ENCODE assay signal across 11 mouse cellular contexts in genomic region chr1:133329638-133329964, GRCm38 (mm10). TPM values are rescaled to one million over a fixed set of nuclear protein-coding genes. Genes with fewer than 3 reads are reported as not detected.
A peak's percentile ranks its signal among the peaks of the same experiment; 100 is the strongest.
DNase-seq lines count a peak whose midpoint lies in the region; ATAC-seq lines count a peak whose summit lies in the region.
"Had no signal": no experiment of that assay in that cellular context is flagged by ENCODE, and none has a peak within 500 bp of the region (broad histone marks: within the 10 kb centered on the region; RNA-seq: fewer than 3 reads in every experiment).

No protein-coding gene starts in this region.

- H3K4me2 ChIP-seq in kidney, embryonic 16.5 days (replicated peaks; ENCODE audit: low read depth, low read length) = peak overlapping the region; percentile 53
- H3K4me2 ChIP-seq in forebrain, embryonic 13.5 days = peak overlapping the region; percentile 59
- peak overlapping the region; percentile 67 for H3K4me2 ChIP-seq in limb, embryonic 13.5 days (replicated peaks)
- peak overlapping the region; percentile 60 for H3K4me2 ChIP-seq in neural tube, embryonic 15.5 days

- WGBS in kidney, embryonic 16.5 days = 27% methylated on average over 7 of the region's 7 CpGs
- WGBS in forebrain, embryonic 13.5 days = 20% methylated on average over 7 of the region's 7 CpGs
- WGBS in limb, embryonic 13.5 days = 28% methylated on average over 7 of the region's 7 CpGs
- 24% methylated on average over 7 of the region's 7 CpGs for WGBS in neural tube, embryonic 15.5 days

- H3K9me3 ChIP-seq in kidney, embryonic 16.5 days (ENCODE audit: low read length) = no peaks in the 10 kb centered on the region
- no peaks in the 10 kb centered on the region for H3K9me3 ChIP-seq in forebrain, embryonic 13.5 days (replicated peaks)
- H3K9me3 ChIP-seq in limb, embryonic 13.5 days = no peaks in the 10 kb centered on the region
- H3K9me3 ChIP-seq in neural tube, embryonic 15.5 days (replicated peaks) = no peaks in the 10 kb centered on the region
- H3K9me3 ChIP-seq: G1E had no signal

- no peak; the same call in 1 of the 2 replicates for ATAC-seq in kidney, embryonic 16.5 days (ENCODE audit: low FRiP score, low TSS enrichment)
- ATAC-seq in forebrain, embryonic 13.5 days = no peak
- ATAC-seq in limb, embryonic 13.5 days (ENCODE audit: low FRiP score, low read depth) = no peak
- no peak for ATAC-seq in neural tube, embryonic 15.5 days (ENCODE audit: low FRiP score)

- H3K36me3 ChIP-seq in kidney, embryonic 16.5 days (ENCODE audit: insufficient read depth, low read length) = no peaks in the 10 kb centered on the region
- H3K36me3 ChIP-seq in forebrain, embryonic 13.5 days (ENCODE audit: poor library complexity, severe bottlenecking) = no peaks in the 10 kb centered on the region
- H3K36me3 ChIP-seq in limb, embryonic 13.5 days = no peaks in the 10 kb centered on the region
- H3K36me3 ChIP-seq in neural tube, embryonic 15.5 days = no peaks in the 10 kb centered on the region
- H3K36me3 ChIP-seq: G1E had no signal

- peaks cover 33% of the 10 kb centered on the region for H3K27me3 ChIP-seq in kidney, embryonic 16.5 days (ENCODE audit: insufficient read depth, low read length)
- peaks cover 11% of the 10 kb centered on the region; the same call in 1 of the 2 replicates for H3K27me3 ChIP-seq in forebrain, embryonic 13.5 days
- H3K27me3 ChIP-seq in limb, embryonic 13.5 days = peaks cover 50% of the 10 kb centered on the region
- peaks cover 13% of the 10 kb centered on the region for H3K27me3 ChIP-seq in neural tube, embryonic 15.5 days (replicated peaks)

- peak overlapping the region; percentile 57; the same call in 1 of the 2 replicates for H3K9ac ChIP-seq in kidney, embryonic 16.5 days (replicated peaks; ENCODE audit: low read length)
- H3K9ac ChIP-seq in forebrain, embryonic 13.5 days = peak overlapping the region; percentile 51; the same call in 1 of the 2 replicates
- H3K9ac ChIP-seq in limb, embryonic 13.5 days = peak overlapping the region; percentile 53
- 0 out of 2 replicates have a peak overlapping the region, but pooled peaks have one; percentile 15 for H3K9ac ChIP-seq in neural tube, embryonic 15.5 days (replicated peaks)

- DNase-seq in kidney, adult 8-10 months = no peak
- no peak for DNase-seq in ovary, postnatal 10 days (ENCODE audit: low spot score)
- no peak for DNase-seq in layer of hippocampus, postnatal 10 days (ENCODE audit: low spot score in 2 of 2)
- DNase-seq in frontal cortex, postnatal 14 days (ENCODE audit: low spot score in 2 of 2) = no peak
- DNase-seq: thymus, postnatal 14 days had no signal

- H3K4me1 ChIP-seq in kidney, embryonic 16.5 days (ENCODE audit: insufficient read depth, low read length) = no peaks in the 10 kb centered on the region
- H3K4me1 ChIP-seq in forebrain, embryonic 13.5 days = peaks cover 28% of the 10 kb centered on the region
- H3K4me1 ChIP-seq in limb, embryonic 13.5 days = peaks cover 6% of the 10 kb centered on the region
- H3K4me1 ChIP-seq in neural tube, embryonic 15.5 days = peaks cover 22% of the 10 kb centered on the region

- H3K27ac ChIP-seq in kidney, embryonic 16.5 days (ENCODE audit: low read length) = no peak overlapping the region
- H3K27ac ChIP-seq in forebrain, embryonic 13.5 days = no peak overlapping the region
- no peak overlapping the region for H3K27ac ChIP-seq in limb, embryonic 13.5 days
- H3K27ac ChIP-seq in neural tube, embryonic 15.5 days (replicated peaks) = no peak overlapping the region

- H3K4me3 ChIP-seq in kidney, embryonic 16.5 days (ENCODE audit: low read length) = peak overlapping the region; percentile 25
- H3K4me3 ChIP-seq in forebrain, embryonic 13.5 days = peak overlapping the region; percentile 31
- peak overlapping the region; percentile 40 for H3K4me3 ChIP-seq in limb, embryonic 13.5 days
- peak overlapping the region; percentile 29 for H3K4me3 ChIP-seq in neural tube, embryonic 15.5 days (replicated peaks)

RNA-seq across cellular contexts. Expression of gene Kiss1, which starts 7.9 kb away (rescaled TPM):
- polyA plus RNA-seq in kidney, embryonic 16.5 days (2015; fragmentation: Nextera tagmentation; extraction: Ambion mirVana) = not detected in 2 replicates
- polyA plus RNA-seq in forebrain, embryonic 13.5 days (2015; fragmentation: Nextera tagmentation; extraction: Ambion mirVana) = not detected in 2 replicates
- polyA plus RNA-seq in limb, embryonic 13.5 days (2015; fragmentation: Nextera tagmentation; extraction: Ambion mirVana) = not detected in 2 replicates
- polyA plus RNA-seq in neural tube, embryonic 15.5 days (2015; fragmentation: Nextera tagmentation; extraction: Ambion mirVana) = not detected in 2 replicates
- total RNA-seq in layer of hippocampus, postnatal 10 days (2021) = under 1 TPM in 1 of 2 experiments, not detected in 1; 0.59 TPM
- total RNA-seq: G1E; layer of hippocampus, postnatal 14 days had no signal
- polyA plus RNA-seq: G1E had no signal

RNA-seq across cellular contexts. Expression of gene Golt1a, which starts 20.0 kb away (rescaled TPM):
- polyA plus RNA-seq in kidney, embryonic 16.5 days (2015; fragmentation: Nextera tagmentation; extraction: Ambion mirVana) = 7.9 and 8.0 TPM in 2 replicates
- not detected in 2 replicates for polyA plus RNA-seq in forebrain, embryonic 13.5 days (2015; fragmentation: Nextera tagmentation; extraction: Ambion mirVana)
- not detected in 2 replicates for polyA plus RNA-seq in limb, embryonic 13.5 days (2015; fragmentation: Nextera tagmentation; extraction: Ambion mirVana)
- polyA plus RNA-seq in neural tube, embryonic 15.5 days (2015; fragmentation: Nextera tagmentation; extraction: Ambion mirVana) = 0.43 TPM in 1 of 2 replicates, not detected in the other
- not detected for total RNA-seq in layer of hippocampus, postnatal 10 days (2021)
- total RNA-seq: G1E; layer of hippocampus, postnatal 14 days had no signal
- polyA plus RNA-seq: G1E had no signal

RNA-seq across cellular contexts. Expression of gene Ren1, which starts 20.7 kb away (rescaled TPM):
- polyA plus RNA-seq in kidney, embryonic 16.5 days (2015; fragmentation: Nextera tagmentation; extraction: Ambion mirVana) = 412 and 490 TPM in 2 replicates
- polyA plus RNA-seq in forebrain, embryonic 13.5 days (2015; fragmentation: Nextera tagmentation; extraction: Ambion mirVana) = not detected in 2 replicates
- 0.31 and 0.43 TPM in 2 replicates for polyA plus RNA-seq in limb, embryonic 13.5 days (2015; fragmentation: Nextera tagmentation; extraction: Ambion mirVana)
- polyA plus RNA-seq in neural tube, embryonic 15.5 days (2015; fragmentation: Nextera tagmentation; extraction: Ambion mirVana) = 0.74 and 1.6 TPM in 2 replicates
- under 1 TPM in 1 of 2 experiments, not detected in 1; 0.37 TPM for total RNA-seq in layer of hippocampus, postnatal 10 days (2021)
- total RNA-seq: G1E had no signal
- polyA plus RNA-seq: G1E had no signal

RNA-seq across cellular contexts. Expression of gene Etnk2, which starts 33.8 kb away (rescaled TPM):
- polyA plus RNA-seq in kidney, embryonic 16.5 days (2015; fragmentation: Nextera tagmentation; extraction: Ambion mirVana) = 3.9 and 4.9 TPM in 2 replicates
- polyA plus RNA-seq in forebrain, embryonic 13.5 days (2015; fragmentation: Nextera tagmentation; extraction: Ambion mirVana) = 2.9 TPM in 2 replicates
- polyA plus RNA-seq in limb, embryonic 13.5 days (2015; fragmentation: Nextera tagmentation; extraction: Ambion mirVana) = 1.4 and 1.7 TPM in 2 replicates
- 21.3 and 22.8 TPM in 2 replicates for polyA plus RNA-seq in neural tube, embryonic 15.5 days (2015; fragmentation: Nextera tagmentation; extraction: Ambion mirVana)
- 1 to 10 TPM; 5.3 to 7.3 TPM for total RNA-seq in layer of hippocampus, postnatal 10 days (2021)
- polyA plus RNA-seq: G1E had no signal

Comparison
In these comparisons a context has a peak if more than half of its experiments do, and no peak if none do; other contexts are left out.
1. RNA of gene Ren1, which starts 20.7 kb away (polyA plus RNA-seq): 412 to 490 TPM in kidney, embryonic 16.5 days; 0.74 to 1.6 TPM in neural tube, embryonic 15.5 days, 0.31 to 0.43 TPM in limb, embryonic 13.5 days and not detected in forebrain, embryonic 13.5 days; every median in the first group is over 100 times any median in the second.
2. Peak in every context shown above with its lines, with median percentiles within 50 percentile points of each other: H3K4me2 ChIP-seq, H3K4me3 ChIP-seq and H3K9ac ChIP-seq.